Mouse (Mus musculus) liver, embryonic 15.5 days (tissue): ENCODE measurements around the gene Psmb2. TPM values are rescaled to one million over a fixed set of nuclear protein-coding genes. Genes with fewer than 3 reads are reported as not detected.

ENCODE experiments used
- ATAC-seq: fragments of 200-750 bp; cut with Nextera tagmentation; 2 replicates; pipeline ENCODE4 v1.8.0; 2017; ENCODE audit warnings: moderate number of reproducible peaks, mild to moderate bottlenecking, moderate library complexity; ENCODE audit not compliant: insufficient read depth
- H3K27ac ChIP-seq: fragments of 300-500 bp; sonication (generic); replicated peaks from 2 replicates; pipeline ENCODE4 v1.5.1; 2015; ENCODE audit warnings: mild to moderate bottlenecking, inconsistent platforms
- H3K27me3 ChIP-seq: fragments of 300-500 bp; sonication (generic); 2 replicates; pipeline ENCODE4 v1.6.1; 2015; ENCODE audit warnings: mild to moderate bottlenecking, inconsistent platforms
- H3K36me3 ChIP-seq: fragments of 300-500 bp; sonication (generic); replicated peaks from 2 replicates; pipeline ENCODE4 v1.6.1; 2015; ENCODE audit warnings: moderate library complexity, mild to moderate bottlenecking, inconsistent platforms
- H3K4me1 ChIP-seq: fragments of 300-500 bp; sonication (generic); replicated peaks from 2 replicates; pipeline ENCODE4 v1.6.1; 2015; ENCODE audit warnings: inconsistent platforms
- H3K4me2 ChIP-seq: fragments of 300-500 bp; sonication (generic); 2 replicates; pipeline ENCODE4 v1.6.1; 2015; ENCODE audit warnings: moderate library complexity, mild to moderate bottlenecking, inconsistent platforms
- H3K4me3 ChIP-seq: fragments of 300-500 bp; sonication (generic); replicated peaks from 2 replicates; pipeline ENCODE4 v1.5.1; 2015; ENCODE audit warnings: mild to moderate bottlenecking, inconsistent platforms
- H3K9ac ChIP-seq: fragments of 300-500 bp; sonication (generic); 2 replicates; pipeline ENCODE4 v1.6.1; 2015; ENCODE audit warnings: moderate library complexity, mild to moderate bottlenecking, inconsistent platforms
- H3K9me3 ChIP-seq: fragments of 300-500 bp; sonication (generic); replicated peaks from 2 replicates; pipeline ENCODE4 v1.6.1; 2016; ENCODE audit warnings: inconsistent platforms
- WGBS: fragments of 180-500 bp; shearing (Covaris S2); methylation state at CpG from one replicate; pipeline ENCODE4 v1.1.7; 2015; ENCODE audit warnings: mixed read lengths; ENCODE audit not compliant: insufficient replicate concordance; 5-methylcytosine and 5-hydroxymethylcytosine counted together
- polyA plus RNA-seq: library from polyadenylated mRNA; unstranded; fragments of >200 nt; fragmentation: Nextera tagmentation; extraction: Ambion mirVana; gene quantifications from 2 replicates; pipeline ENCODE4 v1.2.1, GENCODE M21; 2015

Gene Psmb2
- polyA plus RNA-seq, 1 experiment from 2014 or later = 256 TPM

DNA sequence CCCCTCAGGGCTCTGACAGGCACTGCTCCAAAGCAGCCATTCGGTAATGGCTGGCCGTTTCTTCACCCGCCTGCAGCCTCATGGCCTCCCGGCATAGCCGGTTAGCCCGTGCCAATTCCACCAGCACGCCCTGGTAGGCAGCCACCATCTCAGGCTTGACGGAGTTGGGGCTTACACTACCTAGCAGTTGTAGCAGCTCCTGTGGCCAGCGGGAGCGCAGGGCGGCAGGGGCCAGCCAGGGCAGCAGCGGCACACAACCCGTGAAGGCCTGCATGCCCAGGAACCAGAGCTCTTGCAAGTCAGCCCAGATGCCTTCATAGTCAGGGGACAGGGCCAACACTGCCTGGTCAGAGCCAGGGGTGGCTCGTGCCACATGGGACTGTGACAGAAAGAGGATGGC, 67.4 kb downstream of the Psmb2 start:
- Histone ChIP-seq H3K36me3 (peaks cover 35% of the 10 kb centered on the region), H3K9me3 (no peaks in the 10 kb centered on the region), H3K27ac (no peak overlapping the region), H3K27me3 (peaks cover 6% of the 10 kb centered on the region), H3K4me1 (0 out of 2 replicates have a peak, but pooled peaks cover 2% of the 10 kb centered on the region), H3K4me2 (no peak overlapping the region), H3K9ac (no peak overlapping the region), H3K4me3 (no peak overlapping the region)
- ATAC-seq = no peak
- 85% methylated on average over 14 of the region's 14 CpGs for WGBS

DNA sequence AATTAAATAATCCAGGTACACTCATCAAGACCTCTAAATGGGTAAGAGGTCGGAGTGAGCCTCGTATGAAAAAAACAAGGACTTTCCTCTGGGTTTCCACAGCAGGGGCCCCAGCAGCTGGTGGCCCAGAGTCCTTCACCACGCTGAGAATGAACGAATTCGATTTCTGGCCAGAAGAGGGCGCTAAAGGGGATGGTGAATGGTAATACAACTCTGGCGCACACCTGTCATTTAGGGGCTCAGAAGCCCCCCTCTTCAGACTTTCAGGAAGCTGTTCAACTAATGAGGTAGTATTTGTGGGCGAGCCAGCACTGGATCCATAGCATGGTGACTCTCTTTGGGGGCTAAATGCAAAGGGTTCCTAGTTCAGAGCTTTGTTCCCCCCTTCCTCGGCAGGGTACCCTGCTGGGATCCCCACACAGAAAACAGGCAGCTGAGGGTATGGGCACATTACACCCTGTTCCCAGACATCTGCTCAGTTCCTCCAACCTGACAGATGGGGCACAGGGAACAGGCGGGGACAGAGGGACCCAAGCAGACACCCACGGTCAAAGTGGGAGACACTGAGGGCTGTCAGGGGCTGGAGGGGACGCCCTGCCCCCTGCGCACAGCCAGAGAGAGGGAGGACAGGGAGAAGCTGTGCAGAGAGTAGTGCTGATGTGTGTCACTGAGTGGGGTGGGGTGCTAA, 68.2 kb downstream of the Psmb2 start:
- H3K4me2 ChIP-seq = no peak overlapping the region
- H3K36me3 ChIP-seq = peaks cover 37% of the 10 kb centered on the region
- H3K9me3 ChIP-seq = no peaks in the 10 kb centered on the region
- no peaks in the 10 kb centered on the region for H3K27me3 ChIP-seq
- whole genome bisulfite sequencing = 42% methylated on average over 13 of the region's 13 CpGs
- ATAC-seq = no peak
- no peak overlapping the region for H3K9ac ChIP-seq
- no peak overlapping the region for H3K4me3 ChIP-seq
- H3K27ac ChIP-seq = no peak overlapping the region
- 0 out of 2 replicates have a peak, but pooled peaks cover 2% of the 10 kb centered on the region for H3K4me1 ChIP-seq

DNA sequence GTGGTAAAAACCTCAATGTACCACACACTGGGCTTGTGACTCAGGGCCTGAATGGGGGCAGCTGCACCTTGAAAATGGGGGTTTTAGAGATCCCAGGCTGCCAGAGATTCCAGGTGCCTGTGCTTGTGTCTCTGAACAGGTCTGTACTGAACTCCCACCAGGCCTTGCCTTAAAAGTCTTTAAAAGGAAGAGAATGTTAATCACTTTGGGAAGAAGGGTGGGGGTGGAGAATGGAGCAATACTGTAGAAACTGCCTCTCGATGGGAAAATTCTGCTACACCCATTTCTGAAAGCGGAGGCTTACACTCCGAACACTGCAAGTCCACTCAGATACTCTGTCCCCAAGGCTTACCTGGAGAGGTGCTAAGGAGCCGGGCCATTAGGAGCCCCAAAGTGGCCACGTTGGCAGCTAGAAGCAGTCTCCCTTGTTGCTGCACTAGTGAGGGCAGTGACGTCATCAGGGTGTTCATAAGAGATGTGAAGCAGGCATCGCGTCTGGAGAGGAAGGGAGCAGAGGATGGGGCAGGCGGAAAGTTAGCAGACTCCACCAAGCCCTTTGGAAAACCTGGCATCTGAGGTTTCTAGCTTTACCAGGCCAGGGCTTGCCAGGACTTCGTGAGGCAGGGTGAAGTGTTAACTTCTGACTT, 68.9 kb downstream of the Psmb2 start:
- H3K36me3 ChIP-seq = peaks cover 37% of the 10 kb centered on the region
- no peak overlapping the region for H3K4me3 ChIP-seq
- H3K4me2 ChIP-seq = no peak overlapping the region
- no peaks in the 10 kb centered on the region for H3K27me3 ChIP-seq
- ATAC-seq = no peak
- H3K9me3 ChIP-seq = no peaks in the 10 kb centered on the region
- 0 out of 2 replicates have a peak, but pooled peaks cover 5% of the 10 kb centered on the region for H3K4me1 ChIP-seq
- H3K9ac ChIP-seq = no peak overlapping the region
- no peak overlapping the region for H3K27ac ChIP-seq
- 73% methylated on average over 10 of the region's 10 CpGs for WGBS

DNA sequence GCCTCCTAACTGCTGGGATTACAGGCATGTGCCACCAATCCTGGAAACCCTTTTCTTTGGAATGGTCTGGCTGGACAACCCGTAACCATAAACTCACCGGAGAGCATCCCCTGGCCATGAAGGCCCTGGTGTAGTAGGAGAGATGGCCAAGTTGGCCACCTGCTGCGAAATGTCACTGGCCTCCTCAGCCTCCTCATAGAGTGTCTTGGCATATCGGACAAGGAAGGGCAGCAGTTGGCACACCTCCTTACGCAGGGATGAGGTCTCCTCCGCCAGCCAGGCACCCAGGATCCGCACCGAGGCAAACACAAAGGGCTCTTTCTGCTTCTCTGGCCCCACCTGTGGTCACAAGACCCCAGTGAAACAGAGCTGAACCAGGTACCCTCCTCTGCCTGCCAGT, 71.0 kb downstream of the Psmb2 start:
- H3K4me3 ChIP-seq = no peak overlapping the region
- no peaks in the 10 kb centered on the region for H3K9me3 ChIP-seq
- H3K36me3 ChIP-seq = peaks cover 37% of the 10 kb centered on the region
- H3K27ac ChIP-seq = no peak overlapping the region
- no peak for ATAC-seq
- no peaks in the 10 kb centered on the region for H3K27me3 ChIP-seq
- peaks cover 15% of the 10 kb centered on the region for H3K4me1 ChIP-seq
- no peak overlapping the region for H3K4me2 ChIP-seq
- no peak overlapping the region for H3K9ac ChIP-seq
- WGBS = 80% methylated on average over 8 of the region's 8 CpGs

DNA sequence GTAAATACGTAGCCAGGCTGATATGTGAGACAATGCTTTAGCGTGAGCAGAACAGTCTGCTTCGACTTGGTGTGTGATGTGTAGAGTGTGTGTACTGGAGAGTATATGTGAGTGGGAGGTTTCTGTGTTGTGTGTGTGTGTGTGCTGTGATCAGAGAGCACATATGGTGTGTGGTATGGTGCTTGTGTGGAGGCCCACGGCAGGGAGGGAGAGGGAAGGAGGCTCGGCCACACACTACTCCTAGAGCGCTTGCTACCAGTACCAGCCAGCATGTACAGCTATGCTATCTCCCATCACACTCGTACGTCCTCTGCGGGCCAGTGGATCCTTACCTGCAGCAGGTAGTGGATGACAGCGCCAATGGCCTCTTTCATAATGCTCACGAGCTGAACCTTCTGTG, 72.1 kb downstream of the Psmb2 start:
- no peak overlapping the region for H3K4me2 ChIP-seq
- WGBS = 78% methylated on average over 11 of the region's 11 CpGs
- H3K27me3 ChIP-seq = no peaks in the 10 kb centered on the region
- H3K9me3 ChIP-seq = no peaks in the 10 kb centered on the region
- ATAC-seq = no peak
- peaks cover 23% of the 10 kb centered on the region for H3K4me1 ChIP-seq
- H3K36me3 ChIP-seq = peaks cover 37% of the 10 kb centered on the region
- no peak overlapping the region for H3K27ac ChIP-seq
- no peak overlapping the region for H3K9ac ChIP-seq
- no peak overlapping the region for H3K4me3 ChIP-seq

DNA sequence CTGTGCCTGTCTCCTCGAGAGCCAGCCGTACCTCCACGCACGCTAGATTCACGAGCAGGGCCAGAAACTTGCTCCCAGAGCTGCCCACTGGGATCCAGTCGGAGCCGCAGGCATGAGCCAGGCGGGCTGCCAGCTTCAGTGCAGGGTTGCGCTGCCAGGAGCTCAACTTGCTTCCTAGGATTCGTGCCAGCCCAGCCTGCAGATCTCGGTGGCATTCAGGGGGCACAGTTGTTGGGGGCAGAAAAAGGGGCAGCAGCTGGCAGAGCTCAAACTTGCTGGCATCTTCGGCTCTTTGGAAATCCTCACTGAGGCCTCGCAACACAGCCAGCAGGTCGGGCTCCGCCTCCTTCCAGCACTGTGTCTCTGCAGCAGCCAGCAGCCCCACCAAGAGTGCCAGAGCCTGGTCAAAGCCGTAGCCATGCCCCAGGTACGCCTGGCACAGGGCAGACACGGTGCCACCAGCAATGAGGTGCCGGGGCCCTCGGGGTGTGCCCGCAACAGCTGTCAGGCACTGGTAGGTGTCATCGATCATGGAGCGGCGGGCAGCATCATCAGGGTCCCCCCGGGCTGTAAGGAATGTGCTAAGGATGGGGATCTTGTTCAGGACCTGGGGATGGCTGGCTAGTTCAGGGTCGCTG, 72.7 kb downstream of the Psmb2 start:
- Histone ChIP-seq H3K27ac (no peak overlapping the region), H3K9ac (no peak overlapping the region), H3K9me3 (no peaks in the 10 kb centered on the region), H3K4me1 (peaks cover 28% of the 10 kb centered on the region), H3K4me3 (no peak overlapping the region), H3K36me3 (peaks cover 31% of the 10 kb centered on the region), H3K27me3 (no peaks in the 10 kb centered on the region), H3K4me2 (no peak overlapping the region)
- ATAC-seq = no peak
- 83% methylated on average over 26 of the region's 26 CpGs for WGBS

DNA sequence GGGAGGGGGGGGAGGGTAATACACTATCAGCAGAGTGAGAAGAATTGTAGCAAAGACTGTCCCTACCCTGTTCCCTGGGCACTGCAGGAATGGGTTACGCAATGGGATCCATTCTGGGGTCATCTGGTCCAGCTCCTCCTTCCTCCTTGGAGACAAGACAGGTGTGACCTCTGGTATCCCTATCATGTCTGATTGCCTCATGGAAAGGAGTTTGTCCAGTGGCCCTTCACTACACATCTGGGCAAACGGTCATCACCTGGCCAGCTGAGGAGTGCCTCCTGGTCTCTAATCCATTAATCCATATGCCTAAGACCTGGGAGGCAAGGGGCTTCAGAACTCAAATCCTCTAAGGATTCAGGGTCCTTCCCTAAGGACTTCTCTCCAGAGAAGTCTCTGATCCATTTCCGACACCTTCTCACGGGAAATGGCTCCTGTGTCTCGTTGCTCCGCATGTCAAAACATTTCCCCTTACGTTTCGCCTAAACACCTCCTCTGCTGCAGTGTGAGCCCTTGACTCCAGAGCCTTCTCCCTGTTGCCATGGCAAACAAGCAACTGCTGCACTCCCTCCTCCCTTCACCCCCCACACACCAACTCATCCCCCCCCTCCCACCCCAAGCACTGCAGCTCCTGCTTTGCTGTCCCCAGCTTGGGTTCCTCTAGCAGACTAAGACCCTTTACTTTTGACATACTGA, 73.6 kb downstream of the Psmb2 start:
- H3K4me2 ChIP-seq = no peak overlapping the region
- no peak overlapping the region for H3K9ac ChIP-seq
- no peak overlapping the region for H3K4me3 ChIP-seq
- peaks cover 25% of the 10 kb centered on the region for H3K36me3 ChIP-seq
- no peak overlapping the region for H3K27ac ChIP-seq
- no peak for ATAC-seq
- H3K9me3 ChIP-seq = no peaks in the 10 kb centered on the region
- peaks cover 28% of the 10 kb centered on the region for H3K4me1 ChIP-seq
- H3K27me3 ChIP-seq = no peaks in the 10 kb centered on the region
- WGBS = 86% methylated on average over 8 of the region's 8 CpGs

DNA sequence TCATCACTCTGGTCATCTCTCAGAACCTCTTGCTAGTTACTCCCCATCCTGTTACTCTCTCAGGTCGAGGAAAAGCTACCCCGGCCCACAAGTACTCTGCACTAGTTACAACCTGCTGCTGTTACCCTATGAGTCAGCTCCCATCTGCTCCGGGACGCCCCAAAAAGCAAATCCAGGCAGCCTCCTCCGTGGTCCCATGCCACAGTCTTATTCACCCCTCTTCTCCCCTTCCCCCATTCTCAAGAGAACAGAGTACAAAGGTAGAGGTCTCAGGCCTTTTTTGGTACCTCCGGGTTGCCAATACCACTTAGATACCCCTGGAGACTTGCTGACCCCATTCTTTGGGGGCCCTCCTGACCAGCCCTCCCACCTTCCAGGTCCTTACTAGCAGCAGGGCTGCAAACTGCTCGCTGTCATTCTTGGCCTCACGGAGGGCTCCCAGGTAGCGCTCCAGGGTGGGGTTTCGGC, 74.2 kb downstream of the Psmb2 start:
- peak overlapping the region; percentile 98 for H3K4me2 ChIP-seq
- peak overlapping the region; percentile 93; the same call in 1 of the 2 replicates for H3K4me3 ChIP-seq
- no peaks in the 10 kb centered on the region for H3K9me3 ChIP-seq
- peaks cover 19% of the 10 kb centered on the region for H3K36me3 ChIP-seq
- no peaks in the 10 kb centered on the region for H3K27me3 ChIP-seq
- H3K4me1 ChIP-seq = peaks cover 28% of the 10 kb centered on the region
- no peak overlapping the region for H3K27ac ChIP-seq
- ATAC-seq = no peak
- no peak overlapping the region for H3K9ac ChIP-seq
- 76% methylated on average over 10 of the region's 10 CpGs for WGBS

DNA sequence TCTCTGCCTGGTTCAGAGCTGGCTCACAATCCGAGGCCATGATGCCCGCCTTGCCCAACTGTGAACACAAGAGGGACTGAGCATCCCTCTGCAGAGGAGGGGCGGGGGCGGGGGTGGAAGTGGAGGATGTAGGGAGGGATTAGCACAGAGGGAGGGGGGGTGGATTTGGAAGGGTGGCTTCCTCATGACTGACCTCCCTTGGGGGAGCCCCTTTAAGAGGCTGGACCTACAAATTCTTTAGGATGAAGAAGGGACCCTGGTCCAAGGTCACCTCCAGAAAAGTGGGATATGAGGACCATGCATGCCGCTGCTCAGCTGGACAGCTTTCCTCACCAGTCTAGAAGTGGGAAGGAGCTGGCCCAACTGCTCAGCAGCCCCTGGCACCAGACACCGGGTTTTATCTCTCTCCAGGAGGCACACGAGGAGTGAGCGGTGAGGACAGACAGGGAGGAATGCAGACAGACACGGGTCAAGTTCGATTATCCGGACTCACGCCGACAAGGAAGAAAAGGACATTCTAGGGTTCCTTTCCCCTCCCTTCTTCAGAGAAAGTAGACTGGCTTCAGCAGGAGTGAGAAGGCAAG, 74.7 kb downstream of the Psmb2 start:
- peaks cover 28% of the 10 kb centered on the region for H3K4me1 ChIP-seq
- no peak for ATAC-seq
- no peaks in the 10 kb centered on the region for H3K27me3 ChIP-seq
- peak overlapping the region; percentile 98 for H3K4me2 ChIP-seq
- H3K27ac ChIP-seq = no peak overlapping the region
- WGBS = 17% methylated on average over 13 of the region's 13 CpGs
- peaks cover 15% of the 10 kb centered on the region for H3K36me3 ChIP-seq
- H3K9ac ChIP-seq = peak overlapping the region; percentile 90
- no peaks in the 10 kb centered on the region for H3K9me3 ChIP-seq
- peak overlapping the region; percentile 93 for H3K4me3 ChIP-seq

DNA sequence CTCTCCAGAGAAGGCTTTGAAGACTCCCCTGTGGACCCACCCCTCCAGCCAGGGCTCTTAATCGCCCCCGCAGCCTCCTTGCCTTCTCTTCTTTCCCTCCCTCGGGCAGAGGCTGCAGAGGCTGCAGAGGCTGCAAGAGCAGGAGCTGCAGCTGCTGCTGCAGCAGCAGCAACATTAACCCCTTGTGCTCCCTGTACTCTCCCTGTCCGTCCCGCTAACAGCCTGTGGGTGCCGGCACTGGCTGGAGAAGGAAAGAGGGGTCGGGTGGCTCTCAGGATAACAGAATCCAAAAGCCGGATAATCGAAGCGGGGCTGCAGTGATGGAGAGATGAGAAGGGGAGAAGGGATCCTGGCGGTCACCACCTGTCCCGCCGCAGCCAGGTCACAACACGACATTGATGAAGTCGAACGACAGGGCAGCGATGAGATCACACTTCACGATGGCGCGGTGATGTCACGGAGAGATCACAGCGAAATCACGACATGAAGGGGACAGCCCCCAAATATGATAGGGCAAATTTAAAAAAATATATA, 75.2 kb downstream of the Psmb2 start:
- Histone ChIP-seq H3K36me3 (peaks cover 11% of the 10 kb centered on the region; the same call in 1 of the 2 replicates), H3K9me3 (no peaks in the 10 kb centered on the region), H3K4me2 (peak overlapping the region; percentile 98), H3K27ac (no peak overlapping the region; the same call in 1 of the 2 replicates), H3K4me1 (peaks cover 28% of the 10 kb centered on the region), H3K4me3 (peak overlapping the region; percentile 93), H3K9ac (peak overlapping the region; percentile 90), H3K27me3 (no peaks in the 10 kb centered on the region)
- no peak for ATAC-seq
- WGBS = under 1% methylated on average over 23 of the region's 23 CpGs
